Mouse (Mus musculus): ENCODE data around the gene Ckap4. TPM values are rescaled to one million over a fixed set of nuclear protein-coding genes. Genes with fewer than 3 reads are reported as not detected.
A peak's percentile ranks its signal among the peaks of the same experiment; 100 is the strongest.

The Ckap4 gene
- polyA plus RNA-seq (2012), result not detected in 2 replicates

- TF ChIP-seq GATA1 (IDR thresholded peaks at IDR 0.05; ENCODE audit: low read length), result no peak
Observed at GRCm38 (mm10) chr10:84533912-84534671, at the start of gene Ckap4. TSS of gene Ckap4 (minus strand) at chr10:84534062.

- TF ChIP-seq GATA1 (IDR thresholded peaks at IDR 0.05; ENCODE audit: low read length), result no peak
Observed at GRCm38 (mm10) chr10:84582236-84582635, 48.4 kb upstream of the Ckap4 start.

GRCm38 (mm10) chr10:84581191-84581590 lies 47.3 kb upstream of the Ckap4 start:
- TF ChIP-seq GATA1 (IDR thresholded peaks at IDR 0.05; ENCODE audit: low read length), result no peak

GRCm38 (mm10) chr10:84579527-84579926 lies 45.7 kb upstream of the Ckap4 start:
- TF ChIP-seq GATA1 (IDR thresholded peaks at IDR 0.05; ENCODE audit: low read length), result no peak

GRCm38 (mm10) chr10:84578738-84579137 lies 44.9 kb upstream of the Ckap4 start:
- TF ChIP-seq GATA1 (IDR thresholded peaks at IDR 0.05; ENCODE audit: low read length), result no peak

GRCm38 (mm10) chr10:84577071-84577727 lies 43.3 kb upstream of the Ckap4 start:
- no peak for TF ChIP-seq GATA1 (IDR thresholded peaks at IDR 0.05; ENCODE audit: low read length)

GRCm38 (mm10) chr10:84576395-84577070 lies 42.7 kb upstream of the Ckap4 start, which contains the start of gene Tcp11l2:
TSS of gene Tcp11l2 (plus strand) at chr10:84576626.
- no peak for TF ChIP-seq GATA1 (IDR thresholded peaks at IDR 0.05; ENCODE audit: low read length)

GRCm38 (mm10) chr10:84576029-84576394 lies 42.1 kb upstream of the Ckap4 start:
- peak; percentile 78 for TF ChIP-seq GATA1 (IDR thresholded peaks at IDR 0.05; ENCODE audit: low read length)

GRCm38 (mm10) chr10:84573671-84574420 lies 40.0 kb upstream of the Ckap4 start:
- no peak for TF ChIP-seq GATA1 (IDR thresholded peaks at IDR 0.05; ENCODE audit: low read length)

- TF ChIP-seq GATA1 (IDR thresholded peaks at IDR 0.05; ENCODE audit: low read length), result no peak
Observed at GRCm38 (mm10) chr10:84571052-84571639, 37.3 kb upstream of the Ckap4 start.

GRCm38 (mm10) chr10:84564427-84564826 lies 30.6 kb upstream of the Ckap4 start:
- TF ChIP-seq GATA1 (IDR thresholded peaks at IDR 0.05; ENCODE audit: low read length), result no peak

- no peak for TF ChIP-seq GATA1 (IDR thresholded peaks at IDR 0.05; ENCODE audit: low read length)
Observed at GRCm38 (mm10) chr10:84562567-84563554, 29.0 kb upstream of the Ckap4 start.

- no peak for TF ChIP-seq GATA1 (IDR thresholded peaks at IDR 0.05; ENCODE audit: low read length)
Observed at GRCm38 (mm10) chr10:84562121-84562520, 28.3 kb upstream of the Ckap4 start.

GRCm38 (mm10) chr10:84559986-84560385 lies 26.1 kb upstream of the Ckap4 start:
- no peak for TF ChIP-seq GATA1 (IDR thresholded peaks at IDR 0.05; ENCODE audit: low read length)
